Comparison of ENCODE assay signal across 9 mouse cellular contexts in genomic region chr4:152138497-152139260, GRCm38 (mm10). TPM values are rescaled to one million over a fixed set of nuclear protein-coding genes. Genes with fewer than 3 reads are reported as not detected.
DNase-seq lines count a peak whose midpoint lies in the region; ATAC-seq and TF ChIP-seq lines count a peak whose summit lies in the region.
"Had no signal": no experiment of that assay in that cellular context is flagged by ENCODE, and none has a peak within 500 bp of the region (broad histone marks: within the 10 kb centered on the region; RNA-seq: fewer than 3 reads in every experiment).

No protein-coding gene starts in this region.

- H3K4me1 ChIP-seq in MEL (ENCODE audit: control insufficient read depth in 1 of 2, insufficient read depth in 2 of 2, low read length in 2 of 2): peaks cover 0 to 9% of the 10 kb centered on the region in 2 experiments; a peak in 2 of 4 replicates
- H3K4me1 ChIP-seq in cerebellum, adult 2 months (ENCODE audit: control insufficient read depth, insufficient read depth, low read length): peaks cover 3% of the 10 kb centered on the region
- peaks cover 8% of the 10 kb centered on the region for H3K4me1 ChIP-seq in forebrain, postnatal 0 days (ENCODE audit: insufficient read depth)
- H3K4me1 ChIP-seq in hindbrain, embryonic 10.5 days (replicated peaks): peaks cover 15% of the 10 kb centered on the region

- H3K9ac ChIP-seq in MEL (ENCODE audit: control insufficient read depth, low read depth, low read length, poor library complexity, severe bottlenecking): peak overlapping the region; percentile 64
- 0 out of 2 replicates have a peak overlapping the region, but pooled peaks have one; percentile 14 for H3K9ac ChIP-seq in forebrain, postnatal 0 days

- H3K27ac ChIP-seq in MEL (ENCODE audit: control insufficient read depth, low read depth, low read length): no peak overlapping the region
- no peak overlapping the region for H3K27ac ChIP-seq in cerebellum, adult 2 months (ENCODE audit: insufficient read depth, low read length)
- H3K27ac ChIP-seq in forebrain, postnatal 0 days (ENCODE audit: low read depth, low read length): no peak overlapping the region
- H3K27ac ChIP-seq in hindbrain, embryonic 10.5 days: 0 out of 2 replicates have a peak overlapping the region, but pooled peaks have one; percentile 35

- TF ChIP-seq POLR2A in MEL (IDR thresholded peaks at IDR 0.05; ENCODE audit: control insufficient read depth in 1 of 2, insufficient read depth in 1 of 2, low read depth in 1 of 2, low read length in 2 of 2, poor library complexity in 1 of 2): no peak; a peak in 1 of 4 replicates
- no peak for TF ChIP-seq POLR2A in cerebellum, adult 2 months (IDR thresholded peaks at IDR 0.05; ENCODE audit: borderline replicate concordance, insufficient read depth, low read length)

- TF ChIP-seq EP300 in MEL (IDR thresholded peaks at IDR 0.05; ENCODE audit: low read depth in 1 of 2, low read length in 2 of 2): no peak

- no peaks in the 10 kb centered on the region for H3K79me2 ChIP-seq in MEL (ENCODE audit: control insufficient read depth, insufficient read depth, low read length, poor library complexity)

- H3K36me3 ChIP-seq in MEL (ENCODE audit: control insufficient read depth in 1 of 2, insufficient read depth in 2 of 2, low read length in 2 of 2): no peaks in the 10 kb centered on the region; a peak in 1 of 4 replicates
- H3K36me3 ChIP-seq in forebrain, postnatal 0 days (ENCODE audit: insufficient read depth): no peaks in the 10 kb centered on the region
- H3K36me3 ChIP-seq in hindbrain, embryonic 10.5 days: no peaks in the 10 kb centered on the region

- DNase-seq in MEL (ENCODE audit: low read depth, low spot score): peak; percentile 91
- peak; percentile 73 to 79 for DNase-seq in cerebellum, adult 2 months
- DNase-seq in forebrain, postnatal 0 days: peak; percentile 63
- DNase-seq in hindbrain, embryonic 10.5 days (ENCODE audit: low spot score): peak; percentile 89
- peak; percentile 73 to 74 for DNase-seq in layer of hippocampus, postnatal 14 days (ENCODE audit: low spot score in 2 of 2)
- DNase-seq in lung, postnatal 10 days: peak; percentile 92
- peak; percentile 89 for DNase-seq in ovary, postnatal 14 days (ENCODE audit: low spot score)
- DNase-seq in thymus, postnatal 25 days: peak; percentile 81

- H3K4me2 ChIP-seq in forebrain, postnatal 0 days (ENCODE audit: low read depth): peak overlapping the region; percentile 63

- peak; percentile 74 for ATAC-seq in forebrain, postnatal 0 days

- TF ChIP-seq CTCF in MEL (IDR thresholded peaks at IDR 0.05 in 2 of 3, conservative IDR thresholded peaks at IDR 0.05 in 1 of 3; ENCODE audit: control insufficient read depth in 1 of 3, insufficient read depth in 1 of 3, low read depth in 2 of 3, low read length in 3 of 3, poor library complexity in 1 of 3, severe bottlenecking in 1 of 3): peak; percentile 82 to 94 (median 87)
- TF ChIP-seq CTCF in cerebellum, adult 2 months (IDR thresholded peaks at IDR 0.05; ENCODE audit: borderline replicate concordance, insufficient read depth, low read depth, low read length): peak; percentile 87
- peak; percentile 84 for TF ChIP-seq CTCF in forebrain, postnatal 0 days (IDR thresholded peaks at IDR 0.05; ENCODE audit: low read depth)

- H3K27me3 ChIP-seq in MEL (ENCODE audit: control insufficient read depth in 1 of 2, insufficient read depth in 2 of 2, low read length in 2 of 2): no peaks in the 10 kb centered on the region
- H3K27me3 ChIP-seq in cerebellum, adult 2 months (ENCODE audit: control insufficient read depth, insufficient read depth, low read length): no peaks in the 10 kb centered on the region
- peaks cover 14% of the 10 kb centered on the region for H3K27me3 ChIP-seq in forebrain, postnatal 0 days (ENCODE audit: insufficient read depth, low read length)
- peaks cover 89% of the 10 kb centered on the region for H3K27me3 ChIP-seq in hindbrain, embryonic 10.5 days (ENCODE audit: insufficient read depth, poor library complexity, severe bottlenecking)

- 3% methylated on average over 48 of the region's 51 CpGs for WGBS in cerebellum, adult 2 months
- 4% methylated on average over 50 of the region's 51 CpGs for WGBS in forebrain, postnatal 0 days
- 4% methylated on average over 51 of the region's 51 CpGs for WGBS in hindbrain, embryonic 10.5 days

- peak overlapping the region; percentile 63 for H3K4me3 ChIP-seq in MEL (ENCODE audit: control insufficient read depth in 1 of 2, insufficient read depth in 1 of 2, low read depth in 2 of 2, low read length in 2 of 2)
- peak overlapping the region; percentile 59 for H3K4me3 ChIP-seq in cerebellum, adult 2 months (replicated peaks; ENCODE audit: insufficient read depth, low read depth, low read length)
- peak overlapping the region; percentile 35 for H3K4me3 ChIP-seq in forebrain, postnatal 0 days (ENCODE audit: low read depth, low read length)
- H3K4me3 ChIP-seq in hindbrain, embryonic 10.5 days: peak overlapping the region; percentile 48

- TF ChIP-seq RAD21 in MEL (IDR thresholded peaks at IDR 0.05; ENCODE audit: low read depth, low read length): no peak

- no peaks in the 10 kb centered on the region for H3K9me3 ChIP-seq in MEL (replicated peaks; ENCODE audit: insufficient read depth, low read length)
- H3K9me3 ChIP-seq in forebrain, postnatal 0 days (ENCODE audit: low read length): no peaks in the 10 kb centered on the region
- H3K9me3 ChIP-seq in hindbrain, embryonic 10.5 days: no peaks in the 10 kb centered on the region

TF ChIP-seq in MEL, 35 proteins besides CTCF, POLR2A, EP300 and RAD21:
- no peak for TF ChIP-seq NRF1 (IDR thresholded peaks at IDR 0.05; ENCODE audit: insufficient read depth, low read depth, low read length, poor library complexity, severe bottlenecking)
- no peak for TF ChIP-seq ZKSCAN1 (IDR thresholded peaks at IDR 0.05; ENCODE audit: low read depth, low read length)
- peak; percentile 38; the same call in 1 of the 2 replicates for TF ChIP-seq MAZ (IDR thresholded peaks at IDR 0.05; ENCODE audit: low read depth, low read length)
- TF ChIP-seq CHD1 (IDR thresholded peaks at IDR 0.05; ENCODE audit: low read depth, low read length): no peak
- 0 out of 2 replicates have a peak, but pooled peaks have one; percentile 21 for TF ChIP-seq HCFC1 (IDR thresholded peaks at IDR 0.05; ENCODE audit: low read depth, low read length)
- no peak for TF ChIP-seq GATA1 (IDR thresholded peaks at IDR 0.05; ENCODE audit: low read depth, low read length)
- no peak for TF ChIP-seq POLR2AphosphoS5 (IDR thresholded peaks at IDR 0.05; ENCODE audit: borderline replicate concordance, low read depth, low read length)
- peak; percentile 34 for TF ChIP-seq SMC3 (IDR thresholded peaks at IDR 0.05; ENCODE audit: low read depth, low read length)
- TF ChIP-seq MXI1 (IDR thresholded peaks at IDR 0.05; ENCODE audit: low read depth, low read length): peak; percentile 56; the same call in 1 of the 2 replicates
- no peak for TF ChIP-seq CHD2 (IDR thresholded peaks at IDR 0.05; ENCODE audit: low read length)
- no peak for TF ChIP-seq E2F4 (IDR thresholded peaks at IDR 0.05; ENCODE audit: borderline replicate concordance, low read depth, low read length)

RNA-seq across cellular contexts. Expression of gene Espn, which starts 13.5 kb away (rescaled TPM):
- 4.5 and 5.0 TPM in 2 replicates for total RNA-seq in MEL (2012; rRNA removed)
- polyA plus RNA-seq in MEL (2012; ENCODE audit: insufficient read depth in 1 of 2, insufficient read length in 2 of 2, low read depth in 1 of 2, low replicate concordance in 2 of 2, missing spikeins in 1 of 2): 10 to 100 TPM in 1 of 2 experiments, not detected in 1; 19.6 TPM
- 7.1 and 8.3 TPM in 2 replicates for polyA plus RNA-seq in cerebellum, adult 2 months (2012; rRNA removed)
- total RNA-seq in forebrain, postnatal 0 days (2014; rRNA removed): 0.08 and 0.71 TPM in 2 replicates
- polyA plus RNA-seq in forebrain, postnatal 0 days (2015; fragmentation: Nextera tagmentation; extraction: Ambion mirVana): 0.50 and 0.69 TPM in 2 replicates
- polyA plus RNA-seq in hindbrain, embryonic 10.5 days (2016; fragmentation: Nextera tagmentation; extraction: Ambion mirVana): 1.6 and 6.5 TPM in 2 replicates
- under 1 TPM; 0.57 to 0.94 TPM for total RNA-seq in layer of hippocampus, postnatal 14 days (2021)

RNA-seq across cellular contexts. Expression of gene Hes2, which starts 20.0 kb away (rescaled TPM):
- total RNA-seq in MEL (2012; rRNA removed): 0.20 TPM in 1 of 2 replicates, not detected in the other
- polyA plus RNA-seq in MEL (2012; ENCODE audit: insufficient read depth in 1 of 2, insufficient read length in 2 of 2, low read depth in 1 of 2, low replicate concordance in 2 of 2, missing spikeins in 1 of 2): under 1 TPM in 1 of 2 experiments, not detected in 1; 0.28 TPM
- polyA plus RNA-seq in cerebellum, adult 2 months (2012; rRNA removed): not detected in 2 replicates
- not detected in 2 replicates for total RNA-seq in forebrain, postnatal 0 days (2014; rRNA removed)
- polyA plus RNA-seq in forebrain, postnatal 0 days (2015; fragmentation: Nextera tagmentation; extraction: Ambion mirVana): not detected in 2 replicates
- 4.2 and 4.7 TPM in 2 replicates for polyA plus RNA-seq in hindbrain, embryonic 10.5 days (2016; fragmentation: Nextera tagmentation; extraction: Ambion mirVana)
- total RNA-seq in layer of hippocampus, postnatal 14 days (2021): not detected
- total RNA-seq: layer of hippocampus, adult 8-10 months had no signal

RNA-seq across cellular contexts. Expression of gene Tnfrsf25, which starts 22.9 kb away (rescaled TPM):
- 0.49 and 1.1 TPM in 2 replicates for total RNA-seq in MEL (2012; rRNA removed)
- under 1 TPM in 1 of 2 experiments, not detected in 1; 0.97 TPM for polyA plus RNA-seq in MEL (2012; ENCODE audit: insufficient read depth in 1 of 2, insufficient read length in 2 of 2, low read depth in 1 of 2, low replicate concordance in 2 of 2, missing spikeins in 1 of 2)
- polyA plus RNA-seq in cerebellum, adult 2 months (2012; rRNA removed): 1.2 and 1.4 TPM in 2 replicates
- 1.4 TPM in 1 of 2 replicates, not detected in the other for total RNA-seq in forebrain, postnatal 0 days (2014; rRNA removed)
- 0.19 and 0.30 TPM in 2 replicates for polyA plus RNA-seq in forebrain, postnatal 0 days (2015; fragmentation: Nextera tagmentation; extraction: Ambion mirVana)
- 0.70 and 0.82 TPM in 2 replicates for polyA plus RNA-seq in hindbrain, embryonic 10.5 days (2016; fragmentation: Nextera tagmentation; extraction: Ambion mirVana)
- 10 to 100 TPM; 17.7 to 25.6 TPM for total RNA-seq in layer of hippocampus, postnatal 14 days (2021)

RNA-seq across cellular contexts. Expression of gene Acot7, which starts 39.3 kb away (rescaled TPM):
- 81.8 and 92.7 TPM in 2 replicates for total RNA-seq in MEL (2012; rRNA removed)
- 100 to 1,000 TPM in 1 of 2 experiments, not detected in 1; 127 TPM for polyA plus RNA-seq in MEL (2012; ENCODE audit: insufficient read depth in 1 of 2, insufficient read length in 2 of 2, low read depth in 1 of 2, low replicate concordance in 2 of 2, missing spikeins in 1 of 2)
- polyA plus RNA-seq in cerebellum, adult 2 months (2012; rRNA removed): 508 and 523 TPM in 2 replicates
- total RNA-seq in forebrain, postnatal 0 days (2014; rRNA removed): 191 and 193 TPM in 2 replicates
- polyA plus RNA-seq in forebrain, postnatal 0 days (2015; fragmentation: Nextera tagmentation; extraction: Ambion mirVana): 411 and 466 TPM in 2 replicates
- polyA plus RNA-seq in hindbrain, embryonic 10.5 days (2016; fragmentation: Nextera tagmentation; extraction: Ambion mirVana): 90.0 and 118 TPM in 2 replicates
- 100 to 1,000 TPM; 352 to 388 TPM for total RNA-seq in layer of hippocampus, postnatal 14 days (2021)
